Mouse (Mus musculus): ENCODE measurements around the gene 4930455H04Rik. TPM values are rescaled to one million over a fixed set of nuclear protein-coding genes. Genes with fewer than 3 reads are reported as not detected.

4930455H04Rik gene
- total and polyA plus RNA-seq, 2 experiments from 2014 or later: not detected

GRCm38 (mm10) chr3:116993011-116993410 is 24.9 kb downstream of the 4930455H04Rik start:
- no peak overlapping the region for H3K27ac ChIP-seq (ENCODE audit: low read depth)
- no peaks in the 10 kb centered on the region for H3K9me3 ChIP-seq (replicated peaks; ENCODE audit: control insufficient read depth, low read length)
- ATAC-seq (ENCODE audit: insufficient read depth, low read depth) (no peak), DNase-seq (ENCODE audit: low spot score) (no peak)
- H3K4me2 ChIP-seq (ENCODE audit: low read depth, low read length): no peak overlapping the region
- 75% methylated on average over 2 of the region's 2 CpGs for WGBS
- H3K27me3 ChIP-seq (ENCODE audit: control insufficient read depth, insufficient read depth, low read length): no peaks in the 10 kb centered on the region
- no peak overlapping the region for H3K4me3 ChIP-seq (ENCODE audit: low read depth, low read length)
- no peak for TF ChIP-seq CTCF (IDR thresholded peaks at IDR 0.05; ENCODE audit: low read depth)
- TF ChIP-seq EP300 (IDR thresholded peaks at IDR 0.05; ENCODE audit: low read depth): no peak
- H3K36me3 ChIP-seq (replicated peaks; ENCODE audit: control insufficient read depth, insufficient read depth, low read length): no peaks in the 10 kb centered on the region
- H3K9ac ChIP-seq (replicated peaks; ENCODE audit: low read depth, low read length): no peak overlapping the region
- no peaks in the 10 kb centered on the region for H3K4me1 ChIP-seq (ENCODE audit: control insufficient read depth, insufficient read depth)

DNA sequence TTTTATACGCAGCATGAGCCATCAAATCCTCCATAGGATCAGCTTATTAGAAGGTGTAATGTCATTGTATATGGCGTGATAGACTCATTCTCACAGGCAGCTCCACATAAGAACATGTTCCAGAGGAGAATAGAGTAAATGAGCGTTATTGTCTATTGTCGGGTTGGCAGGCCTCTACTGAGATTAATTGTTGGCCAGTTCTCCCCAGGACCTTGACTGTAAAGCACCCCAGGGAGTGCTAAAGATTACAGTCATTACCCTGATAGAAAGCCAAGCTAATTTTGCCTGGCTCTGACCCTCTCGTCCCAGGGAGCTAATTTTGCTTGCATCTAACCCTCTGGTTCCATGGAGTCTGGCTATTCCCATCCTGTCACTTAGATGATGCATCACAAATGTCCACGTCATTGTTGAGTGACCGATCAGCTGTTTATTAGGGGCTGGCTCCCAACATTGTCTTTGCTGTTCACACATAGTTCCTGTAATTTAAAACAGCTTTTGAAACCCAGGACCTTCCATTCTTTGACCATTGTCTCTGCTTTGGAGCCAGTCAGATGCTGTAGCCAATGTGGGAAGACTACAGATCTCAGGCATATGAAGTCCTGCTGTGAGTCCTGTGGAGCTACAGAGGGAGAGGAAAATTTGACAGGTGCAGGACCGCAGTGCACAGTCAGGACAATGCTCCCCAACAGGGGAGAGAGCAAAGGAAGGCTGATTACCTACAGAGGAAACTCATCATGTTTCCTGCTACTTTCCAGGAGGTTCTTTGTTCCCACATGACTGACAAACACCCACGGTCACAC is 33.8 kb downstream of the 4930455H04Rik start:
- no peaks in the 10 kb centered on the region for H3K27me3 ChIP-seq (ENCODE audit: control insufficient read depth, insufficient read depth, low read length)
- ATAC-seq (ENCODE audit: insufficient read depth, low read depth) (no peak), DNase-seq (ENCODE audit: low spot score) (no peak)
- 53% methylated on average over 9 of the region's 9 CpGs for WGBS
- no peak for TF ChIP-seq EP300 (IDR thresholded peaks at IDR 0.05; ENCODE audit: low read depth)
- TF ChIP-seq CTCF (IDR thresholded peaks at IDR 0.05; ENCODE audit: low read depth): no peak
- H3K4me2 ChIP-seq (ENCODE audit: low read depth, low read length): no peak overlapping the region
- H3K9me3 ChIP-seq (replicated peaks; ENCODE audit: control insufficient read depth, low read length): no peaks in the 10 kb centered on the region
- H3K4me1 ChIP-seq (ENCODE audit: control insufficient read depth, insufficient read depth): peaks cover 6% of the 10 kb centered on the region; the same call in 1 of the 2 replicates
- H3K9ac ChIP-seq (replicated peaks; ENCODE audit: low read depth, low read length): no peak overlapping the region
- no peak overlapping the region for H3K4me3 ChIP-seq (ENCODE audit: low read depth, low read length)
- no peaks in the 10 kb centered on the region for H3K36me3 ChIP-seq (replicated peaks; ENCODE audit: control insufficient read depth, insufficient read depth, low read length)
- no peak overlapping the region for H3K27ac ChIP-seq (ENCODE audit: low read depth)

- no peak overlapping the region for H3K4me2 ChIP-seq (ENCODE audit: low read depth, low read length)
- no peak overlapping the region for H3K9ac ChIP-seq (replicated peaks; ENCODE audit: low read depth, low read length)
- ATAC-seq (ENCODE audit: insufficient read depth, low read depth) (no peak), DNase-seq (ENCODE audit: low spot score) (no peak)
- peaks cover 6% of the 10 kb centered on the region; the same call in 1 of the 2 replicates for H3K4me1 ChIP-seq (ENCODE audit: control insufficient read depth, insufficient read depth)
- WGBS: 61% methylated on average over 6 of the region's 6 CpGs
- TF ChIP-seq EP300 (IDR thresholded peaks at IDR 0.05; ENCODE audit: low read depth) (no peak), CTCF (IDR thresholded peaks at IDR 0.05; ENCODE audit: low read depth) (no peak)
- H3K27ac ChIP-seq (ENCODE audit: low read depth): no peak overlapping the region
- H3K4me3 ChIP-seq (ENCODE audit: low read depth, low read length): no peak overlapping the region
- H3K27me3 ChIP-seq (ENCODE audit: control insufficient read depth, insufficient read depth, low read length): no peaks in the 10 kb centered on the region
- H3K9me3 ChIP-seq (replicated peaks; ENCODE audit: control insufficient read depth, low read length): no peaks in the 10 kb centered on the region
- H3K36me3 ChIP-seq (replicated peaks; ENCODE audit: control insufficient read depth, insufficient read depth, low read length): no peaks in the 10 kb centered on the region
Measured at GRCm38 (mm10) chr3:117003379-117003778, 35.3 kb downstream of the 4930455H04Rik start.

GRCm38 (mm10) chr3:117006636-117007035 is 38.6 kb downstream of the 4930455H04Rik start:
- Histone ChIP-seq H3K9ac (replicated peaks; ENCODE audit: low read depth, low read length) (no peak overlapping the region), H3K4me2 (ENCODE audit: low read depth, low read length) (no peak overlapping the region), H3K27me3 (ENCODE audit: control insufficient read depth, insufficient read depth, low read length) (no peaks in the 10 kb centered on the region), H3K9me3 (replicated peaks; ENCODE audit: control insufficient read depth, low read length) (no peaks in the 10 kb centered on the region), H3K4me1 (ENCODE audit: control insufficient read depth, insufficient read depth) (peaks cover 6% of the 10 kb centered on the region; the same call in 1 of the 2 replicates), H3K4me3 (ENCODE audit: low read depth, low read length) (no peak overlapping the region), H3K36me3 (replicated peaks; ENCODE audit: control insufficient read depth, insufficient read depth, low read length) (no peaks in the 10 kb centered on the region), H3K27ac (ENCODE audit: low read depth) (no peak overlapping the region)
- WGBS: 79% methylated on average over 3 of the region's 3 CpGs
- ATAC-seq (ENCODE audit: insufficient read depth, low read depth): no peak
- no peak for DNase-seq (ENCODE audit: low spot score)
- no peak for TF ChIP-seq EP300 (IDR thresholded peaks at IDR 0.05; ENCODE audit: low read depth)
- TF ChIP-seq CTCF (IDR thresholded peaks at IDR 0.05; ENCODE audit: low read depth): no peak

DNA sequence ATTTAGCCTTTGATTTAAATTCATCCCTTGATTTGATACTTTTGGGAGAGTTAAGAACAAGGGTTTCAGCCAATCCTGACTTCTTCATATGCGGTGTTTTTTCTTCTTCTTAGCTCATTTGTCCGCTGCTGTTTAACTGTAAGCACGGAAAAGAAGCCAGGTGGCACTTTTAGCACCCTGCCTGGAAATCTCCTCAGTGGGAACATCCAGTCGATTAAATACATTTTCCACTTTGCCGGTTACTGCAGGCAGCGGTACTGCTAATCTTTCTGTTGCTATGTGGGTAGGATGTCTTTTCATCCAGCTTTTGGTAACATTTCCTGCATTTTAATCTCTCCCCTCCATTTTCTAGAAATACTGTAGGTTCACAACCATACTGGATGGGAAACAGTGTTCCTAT is 39.3 kb downstream of the 4930455H04Rik start:
- no peak for TF ChIP-seq EP300 (IDR thresholded peaks at IDR 0.05; ENCODE audit: low read depth)
- no peak for TF ChIP-seq CTCF (IDR thresholded peaks at IDR 0.05; ENCODE audit: low read depth)
- ATAC-seq (ENCODE audit: insufficient read depth, low read depth) (no peak), DNase-seq (ENCODE audit: low spot score) (no peak)
- H3K36me3 ChIP-seq (replicated peaks; ENCODE audit: control insufficient read depth, insufficient read depth, low read length): no peaks in the 10 kb centered on the region
- H3K4me1 ChIP-seq (ENCODE audit: control insufficient read depth, insufficient read depth): no peaks in the 10 kb centered on the region
- H3K4me2 ChIP-seq (ENCODE audit: low read depth, low read length): no peak overlapping the region
- no peak overlapping the region for H3K9ac ChIP-seq (replicated peaks; ENCODE audit: low read depth, low read length)
- H3K4me3 ChIP-seq (ENCODE audit: low read depth, low read length): no peak overlapping the region
- H3K27ac ChIP-seq (ENCODE audit: low read depth): no peak overlapping the region
- H3K27me3 ChIP-seq (ENCODE audit: control insufficient read depth, insufficient read depth, low read length): no peaks in the 10 kb centered on the region
- WGBS: 80% methylated on average over 6 of the region's 6 CpGs
- no peaks in the 10 kb centered on the region for H3K9me3 ChIP-seq (replicated peaks; ENCODE audit: control insufficient read depth, low read length)
